Mouse (Mus musculus) liver, postnatal 0 days (tissue): ENCODE measurements around the gene Map1s. TPM values are rescaled to one million over a fixed set of nuclear protein-coding genes. Genes with fewer than 3 reads are reported as not detected.
A peak's percentile ranks its signal among the peaks of the same experiment; 100 is the strongest.

ENCODE experiments used
- ATAC-seq: fragments of 200-750 bp; cut with Nextera tagmentation; 2 replicates; pipeline ENCODE4 v1.8.0; 2017; ENCODE audit warnings: mild to moderate bottlenecking, moderate library complexity
- DNase-seq: peaks from one replicate; pipeline ENCODE4 v3.0.0-alpha.2; 2016
- H3K27ac ChIP-seq: fragments of 300-500 bp; sonication (generic); 2 replicates; pipeline ENCODE4 v1.5.1; 2014; ENCODE audit warnings: antibody characterized with exemption, moderate library complexity, mild to moderate bottlenecking, low read depth
- H3K27me3 ChIP-seq: fragments of 300-500 bp; sonication (generic); 2 replicates; pipeline ENCODE4 v1.6.1; 2014; ENCODE audit warnings: low read length, control low read depth, mixed read lengths; ENCODE audit not compliant: insufficient read depth
- H3K36me3 ChIP-seq: fragments of 300-500 bp; sonication (generic); replicated peaks from 2 replicates; pipeline ENCODE4 v1.6.1; 2014; ENCODE audit warnings: mild to moderate bottlenecking, control low read depth, low read length, moderate library complexity, mixed read lengths; ENCODE audit not compliant: insufficient read depth
- H3K4me1 ChIP-seq: fragments of 300-500 bp; sonication (generic); 2 replicates; pipeline ENCODE4 v1.6.1; 2014; ENCODE audit warnings: antibody characterized with exemption, mild to moderate bottlenecking, control low read depth; ENCODE audit not compliant: insufficient read depth
- H3K4me2 ChIP-seq: fragments of 300-500 bp; sonication (generic); 2 replicates; pipeline ENCODE4 v1.6.1; 2014; ENCODE audit warnings: low read depth, mild to moderate bottlenecking, low read length, moderate library complexity, mixed read lengths
- H3K4me3 ChIP-seq: fragments of 300-500 bp; sonication (generic); 2 replicates; pipeline ENCODE4 v1.5.1; 2014; ENCODE audit warnings: low read depth, low read length
- H3K9ac ChIP-seq: fragments of 300-500 bp; sonication (generic); replicated peaks from 2 replicates; pipeline ENCODE4 v1.6.1; 2014; ENCODE audit warnings: mild to moderate bottlenecking, moderate library complexity
- H3K9me3 ChIP-seq: fragments of 300-500 bp; sonication (generic); 2 replicates; pipeline ENCODE4 v1.6.1; 2016; ENCODE audit warnings: mild to moderate bottlenecking, control low read depth, low read length, mixed read lengths
- CTCF ChIP-seq: sonication (generic); IDR thresholded peaks from 2 replicates; pipeline ENCODE4 v1.5.1; 2016; ENCODE audit warnings: antibody characterized with exemption, low read depth
- EP300 ChIP-seq: IDR thresholded peaks from 2 replicates; pipeline ENCODE4 v1.6.1; 2016; ENCODE audit warnings: antibody characterized with exemption, low read depth, mild to moderate bottlenecking
- WGBS: fragments of 180-500 bp; shearing (Covaris S2); extraction: QIAGEN DNeasy Blood & Tissue Kit; methylation state at CpG from one replicate; pipeline ENCODE4 v1.1.7; 2014; ENCODE audit not compliant: insufficient replicate concordance; 5-methylcytosine and 5-hydroxymethylcytosine counted together
- polyA plus RNA-seq: library from polyadenylated mRNA; unstranded; fragments of >200 nt; fragmentation: Nextera tagmentation; extraction: Ambion mirVana; gene quantifications from 2 replicates; pipeline ENCODE4 v1.2.1, GENCODE M21; 2015

Map1s gene
- polyA plus RNA-seq, 1 experiment from 2014 or later, result 8.7 TPM

GRCm38 (mm10) chr8:70868559-70869198 lies 37.1 kb upstream of the Map1s start:
- TF ChIP-seq CTCF, result peak; percentile 47
- TF ChIP-seq EP300, result no peak
- Histone ChIP-seq H3K36me3 (peaks cover 7% of the 10 kb centered on the region; the same call in 1 of the 2 replicates), H3K4me2 (peak overlapping the region; percentile 71), H3K9me3 (no peaks in the 10 kb centered on the region), H3K4me3 (peak overlapping the region; percentile 29), H3K27me3 (peaks cover 16% of the 10 kb centered on the region), H3K4me1 (peaks cover 44% of the 10 kb centered on the region), H3K9ac (peak overlapping the region; percentile 33; the same call in 1 of the 2 replicates), H3K27ac (no peak overlapping the region)
- DNase-seq (peak; percentile 85), ATAC-seq (0 out of 2 replicates have a peak, but pooled peaks have one; percentile 9)
- 32% methylated on average over 40 of the region's 40 CpGs for WGBS

- Histone ChIP-seq H3K9me3 (no peaks in the 10 kb centered on the region), H3K27me3 (peaks cover 11% of the 10 kb centered on the region), H3K4me2 (peak overlapping the region; percentile 71), H3K9ac (no peak overlapping the region), H3K36me3 (peaks cover 7% of the 10 kb centered on the region; the same call in 1 of the 2 replicates), H3K27ac (no peak overlapping the region), H3K4me1 (peaks cover 39% of the 10 kb centered on the region), H3K4me3 (no peak overlapping the region)
- TF ChIP-seq CTCF (no peak), EP300 (no peak)
- 54% methylated on average over 5 of the region's 5 CpGs for WGBS
- DNase-seq (no peak), ATAC-seq (no peak)
Observed at GRCm38 (mm10) chr8:70869199-70869571, 36.5 kb upstream of the Map1s start.

GRCm38 (mm10) chr8:70869601-70870041 lies 36.1 kb upstream of the Map1s start:
- Histone ChIP-seq H3K9me3 (no peaks in the 10 kb centered on the region), H3K4me2 (no peak overlapping the region), H3K27me3 (peaks cover 7% of the 10 kb centered on the region), H3K36me3 (peaks cover 7% of the 10 kb centered on the region; the same call in 1 of the 2 replicates), H3K9ac (no peak overlapping the region), H3K27ac (no peak overlapping the region), H3K4me3 (no peak overlapping the region), H3K4me1 (peaks cover 34% of the 10 kb centered on the region)
- peak; percentile 82 for DNase-seq
- TF ChIP-seq EP300 (no peak), CTCF (peak; percentile 98)
- no peak for ATAC-seq
- WGBS, result 49% methylated on average over 16 of the region's 16 CpGs

- Histone ChIP-seq H3K9ac (no peak overlapping the region), H3K4me2 (no peak overlapping the region), H3K27me3 (no peaks in the 10 kb centered on the region), H3K36me3 (peaks cover 7% of the 10 kb centered on the region; the same call in 1 of the 2 replicates), H3K4me3 (no peak overlapping the region), H3K4me1 (peaks cover 22% of the 10 kb centered on the region), H3K9me3 (no peaks in the 10 kb centered on the region), H3K27ac (no peak overlapping the region)
- no peak for ATAC-seq
- TF ChIP-seq EP300, result no peak
- TF ChIP-seq CTCF, result no peak
- WGBS, result 75% methylated on average over 5 of the region's 5 CpGs
- no peak for DNase-seq
Observed at GRCm38 (mm10) chr8:70871195-70871807, 34.4 kb upstream of the Map1s start.

GRCm38 (mm10) chr8:70872643-70873363 lies 32.9 kb upstream of the Map1s start:
- Histone ChIP-seq H3K4me3 (peak overlapping the region; percentile 62), H3K27me3 (no peaks in the 10 kb centered on the region), H3K4me2 (peak overlapping the region; percentile 98), H3K4me1 (peaks cover 22% of the 10 kb centered on the region), H3K9ac (peak overlapping the region; percentile 73), H3K36me3 (peaks cover 5% of the 10 kb centered on the region; the same call in 1 of the 2 replicates), H3K27ac (peak overlapping the region; percentile 58), H3K9me3 (no peaks in the 10 kb centered on the region)
- WGBS, result 3% methylated on average over 31 of the region's 31 CpGs
- TF ChIP-seq EP300 (no peak), CTCF (no peak)
- no peak for ATAC-seq
- DNase-seq, result no peak

- DNase-seq (peak; percentile 97), ATAC-seq (peak; percentile 94)
- WGBS, result 2% methylated on average over 46 of the region's 46 CpGs
- Histone ChIP-seq H3K36me3 (no peaks in the 10 kb centered on the region; the same call in 1 of the 2 replicates), H3K4me3 (peak within 1 kb of the TSS; percentile 62), H3K4me1 (peaks cover 16% of the 10 kb centered on the region), H3K27ac (peak within 1 kb of the TSS; percentile 58), H3K9ac (peak within 1 kb of the TSS; percentile 73), H3K9me3 (no peaks in the 10 kb centered on the region), H3K4me2 (peak within 1 kb of the TSS; percentile 98), H3K27me3 (no peaks in the 10 kb centered on the region)
- TF ChIP-seq CTCF (peak; percentile 99), EP300 (peak; percentile 60; the same call in 1 of the 2 replicates)
Observed at GRCm38 (mm10) chr8:70873364-70873985, 32.3 kb upstream of the Map1s start, which contains the start of gene Ccdc124. Gene Ccdc124, minus strand, starts transcription at chr8:70873935.
